Mouse (Mus musculus) kidney, postnatal 4 days (tissue): ENCODE data around the gene Tns3.

Experiments used
- DNase-seq, 2 experiments: peaks; one replicate each; pipeline ENCODE4 v3.0.0; 2021; ENCODE audit warnings: mixed read lengths in 2 of 2

Gene Tns3

GRCm38 (mm10) chr11:8679221-8679620 is 14.9 kb upstream of the Tns3 start:
- no peak for DNase-seq

GRCm38 (mm10) chr11:8678260-8678995 is 14.1 kb upstream of the Tns3 start:
- DNase-seq = no peak

GRCm38 (mm10) chr11:8675701-8676474 is 11.6 kb upstream of the Tns3 start:
- DNase-seq = peak in 1 of 2 experiments; percentile 39

- no peak for DNase-seq
Observed at GRCm38 (mm10) chr11:8674549-8675149, 10.3 kb upstream of the Tns3 start.

- no peak for DNase-seq
Observed at GRCm38 (mm10) chr11:8671698-8672097, 7.4 kb upstream of the Tns3 start.

GRCm38 (mm10) chr11:8669138-8669537 is 4.8 kb upstream of the Tns3 start:
- no peak for DNase-seq

- no peak for DNase-seq
Observed at GRCm38 (mm10) chr11:8664797-8665196, 462 bp upstream of the Tns3 start.

GRCm38 (mm10) chr11:8663444-8664392 is 617 bp downstream of the Tns3 start:
- DNase-seq = peak; percentile 81 to 88

- peak; percentile 71 to 76 for DNase-seq
Observed at GRCm38 (mm10) chr11:8662706-8663429, 1.5 kb downstream of the Tns3 start.

GRCm38 (mm10) chr11:8660951-8661350 is 3.4 kb downstream of the Tns3 start:
- no peak for DNase-seq

GRCm38 (mm10) chr11:8659851-8660250 is 4.5 kb downstream of the Tns3 start:
- peak in 1 of 2 experiments; percentile 52 for DNase-seq

GRCm38 (mm10) chr11:8659061-8659460 is 5.3 kb downstream of the Tns3 start:
- peak; percentile 44 to 54 for DNase-seq

- DNase-seq = no peak
Observed at GRCm38 (mm10) chr11:8657493-8657892, 6.8 kb downstream of the Tns3 start.

- DNase-seq = peak; percentile 36 to 49
Observed at GRCm38 (mm10) chr11:8656448-8657393, 7.6 kb downstream of the Tns3 start.

- DNase-seq = peak in 1 of 2 experiments; percentile 50
Observed at GRCm38 (mm10) chr11:8653800-8654295, 10.5 kb downstream of the Tns3 start.

GRCm38 (mm10) chr11:8652792-8653645 is 11.3 kb downstream of the Tns3 start:
- DNase-seq = no peak

GRCm38 (mm10) chr11:8652116-8652714 is 12.1 kb downstream of the Tns3 start:
- DNase-seq = no peak

- DNase-seq = no peak
Observed at GRCm38 (mm10) chr11:8651448-8652035, 12.8 kb downstream of the Tns3 start.

- no peak for DNase-seq
Observed at GRCm38 (mm10) chr11:8645609-8646008, 18.7 kb downstream of the Tns3 start.
